Mouse (Mus musculus) megakaryocyte-erythroid progenitor cell, adult 5-6 weeks (primary cell): ENCODE results near the gene Tmem238. TPM values are rescaled to one million over a fixed set of nuclear protein-coding genes. Genes with fewer than 3 reads are reported as not detected.
"Not testable (repeated sequence)": the region's sequence is repeated elsewhere in the genome, so short reads cannot be mapped to it uniquely, and the experiment has no call there.

Experiments
- ATAC-seq: replicated peaks from 2 replicates; pipeline ENCODE4 v1.8.0; 2016; ENCODE audit warnings: mild to moderate bottlenecking, inconsistent platforms; ENCODE audit not compliant: severe bottlenecking, poor library complexity, low FRiP score, low TSS enrichment
- total RNA-seq, 2 experiments: library from RNA; stranded (forward) in 1 of 2; stranded (reverse) in 1 of 2; fragments of 200-1000, 215-1000 nt in 1 of 2; fragments of >200 nt in 1 of 2; fragmentation: Nextera tagmentation in 1 of 2; gene quantifications; 2 replicates each; pipeline ENCODE4 v1.2.3; 2014 to 2017

Gene Tmem238
- total RNA-seq, 2 experiments from 2014 or later = 15.1 to 26.1 TPM

- ATAC-seq = no peak
Observed at GRCm38 (mm10) chr7:4793674-4794073, 4.2 kb upstream of the Tmem238 start.

- ATAC-seq = not testable (repeated sequence)
Observed at GRCm38 (mm10) chr7:4793248-4793647, 3.8 kb upstream of the Tmem238 start.

GRCm38 (mm10) chr7:4792278-4793212, 3.1 kb upstream of the Tmem238 start, which contains the start of gene Rpl28:
Gene Rpl28, plus strand, starts transcription at chr7:4792874.
- peak; percentile 85 for ATAC-seq

GRCm38 (mm10) chr7:4788499-4789435, 689 bp downstream of the Tmem238 start:
- peak; percentile 58 for ATAC-seq

GRCm38 (mm10) chr7:4783667-4784268, 5.7 kb downstream of the Tmem238 start:
- ATAC-seq = peak; percentile 75

GRCm38 (mm10) chr7:4782759-4783158, 6.7 kb downstream of the Tmem238 start, which contains the start of the genes Il11 and Tmem190:
Gene Il11, minus strand, starts transcription at chr7:4782859.
Gene Tmem190, plus strand, starts transcription at chr7:4782937.
- no peak for ATAC-seq

- ATAC-seq = no peak
Observed at GRCm38 (mm10) chr7:4782130-4782529, 7.3 kb downstream of the Tmem238 start.

GRCm38 (mm10) chr7:4779921-4780320, 9.5 kb downstream of the Tmem238 start:
- ATAC-seq = no peak

GRCm38 (mm10) chr7:4777851-4778637, 11.4 kb downstream of the Tmem238 start:
- no peak for ATAC-seq

- ATAC-seq = peak; percentile 38
Observed at GRCm38 (mm10) chr7:4776861-4777830, 12.3 kb downstream of the Tmem238 start.

- no peak for ATAC-seq
Observed at GRCm38 (mm10) chr7:4776131-4776530, 13.3 kb downstream of the Tmem238 start.

GRCm38 (mm10) chr7:4771202-4771601, 18.3 kb downstream of the Tmem238 start, which contains the start of gene Fam71e2:
Gene Fam71e2, minus strand, starts transcription at chr7:4771302.
- no peak for ATAC-seq

- ATAC-seq = no peak
Observed at GRCm38 (mm10) chr7:4764946-4765710, 24.3 kb downstream of the Tmem238 start.

GRCm38 (mm10) chr7:4759670-4760069, 29.8 kb downstream of the Tmem238 start:
- ATAC-seq = no peak

GRCm38 (mm10) chr7:4752821-4753570, 36.5 kb downstream of the Tmem238 start, which contains the start of gene Cox6b2:
Gene Cox6b2, minus strand, starts transcription at chr7:4753094.
- peak; percentile 75 for ATAC-seq
